Mouse (Mus musculus) cerebellum, adult 2 months (tissue): ENCODE results near the gene Ranbp10. TPM values are rescaled to one million over a fixed set of nuclear protein-coding genes. Genes with fewer than 3 reads are reported as not detected.

Experiments used
- DNase-seq, 2 experiments: peaks; one replicate each; pipeline ENCODE4 v3.0.0; 2021
- H3K27ac ChIP-seq: fragments of 200-500 bp; 2 replicates; pipeline ENCODE4 v1.5.1; 2012; ENCODE audit warnings: low read length, control low read depth, inconsistent platforms; ENCODE audit not compliant: insufficient read depth
- H3K27me3 ChIP-seq: fragments of 200-500 bp; 2 replicates; pipeline ENCODE4 v1.6.1; 2012; ENCODE audit warnings: inconsistent platforms, mild to moderate bottlenecking, low read length, moderate library complexity; ENCODE audit not compliant: control insufficient read depth, insufficient read depth
- H3K4me1 ChIP-seq: fragments of 200-500 bp; 2 replicates; pipeline ENCODE4 v1.6.1; 2011; ENCODE audit warnings: low read length; ENCODE audit not compliant: control insufficient read depth, insufficient read depth
- H3K4me3 ChIP-seq: fragments of 200-500 bp; replicated peaks from 2 replicates; pipeline ENCODE3; 2011; ENCODE audit warnings: mild to moderate bottlenecking, low read depth, low read length, control low read depth; ENCODE audit not compliant: insufficient read depth
- CTCF ChIP-seq: fragments of 200-500 bp; IDR thresholded peaks from 2 replicates; pipeline ENCODE4 v1.5.1; 2011; ENCODE audit warnings: low read depth, mild to moderate bottlenecking, control low read depth, low read length, moderate library complexity, borderline replicate concordance; ENCODE audit not compliant: insufficient read depth
- POLR2A ChIP-seq: fragments of 200-500 bp; IDR thresholded peaks from 2 replicates; pipeline ENCODE4 v1.6.1; 2011; ENCODE audit warnings: low read length, control low read depth, borderline replicate concordance; ENCODE audit not compliant: insufficient read depth
- WGBS: fragments of 180-500 bp; shearing (Covaris S2); methylation state at CpG from one replicate; pipeline ENCODE4 v1.1.7; 2018; 5-methylcytosine and 5-hydroxymethylcytosine counted together
- polyA plus RNA-seq: library from polyadenylated mRNA; depleted of rRNA; stranded (reverse); fragments of >200 nt; gene quantifications from 2 replicates; pipeline ENCODE4 v1.2.3, GENCODE M21; 2012; rRNA removed

Gene Ranbp10
- polyA plus RNA-seq, 1 experiment, result 30.5 TPM

- no peaks in the 10 kb centered on the region for H3K4me1 ChIP-seq
- 81% methylated on average over 4 of the region's 4 CpGs for WGBS
- H3K27ac ChIP-seq, result no peak overlapping the region
- TF ChIP-seq POLR2A, result no peak
- no peak for TF ChIP-seq CTCF
- H3K4me3 ChIP-seq, result no peak overlapping the region
- DNase-seq, result no peak
- H3K27me3 ChIP-seq, result no peaks in the 10 kb centered on the region
Observed at GRCm38 (mm10) chr8:105719637-105720036, 107.5 kb downstream of the Ranbp10 start.

Other genes with a start within 250 kb of the Ranbp10 start
- 33.4 and 35.9 TPM in 2 replicates for gene Ripor1, start 222.1 kb downstream of the Ranbp10 start, polyA plus RNA-seq
- 41.6 and 45.7 TPM in 2 replicates for gene Ctcf, start 190.8 kb downstream of the Ranbp10 start, polyA plus RNA-seq
- gene Agrp, start 190.0 kb downstream of the Ranbp10 start, polyA plus RNA-seq, result 0.36 and 1.00 TPM in 2 replicates
- 69.8 and 72.1 TPM in 2 replicates for gene Carmil2, start 141.1 kb downstream of the Ranbp10 start, polyA plus RNA-seq
- gene Acd, start 126.2 kb downstream of the Ranbp10 start, polyA plus RNA-seq, result 56.3 and 56.8 TPM in 2 replicates
- gene Pard6a, start 126.2 kb downstream of the Ranbp10 start, polyA plus RNA-seq, result 128 and 137 TPM in 2 replicates
- 0.51 TPM in 2 replicates for gene 4933405L10Rik, start 119.7 kb downstream of the Ranbp10 start, polyA plus RNA-seq
- gene Enkd1, start 119.1 kb downstream of the Ranbp10 start, polyA plus RNA-seq, result 15.3 and 17.4 TPM in 2 replicates
- 20.7 and 21.4 TPM in 2 replicates for gene Gfod2, start 68.7 kb downstream of the Ranbp10 start, polyA plus RNA-seq
- 0.25 and 0.98 TPM in 2 replicates for gene Tsnaxip1, start 381 bp upstream of the Ranbp10 start, polyA plus RNA-seq
- gene Cenpt, start 25.9 kb upstream of the Ranbp10 start, polyA plus RNA-seq, result 27.8 and 30.8 TPM in 2 replicates
- 52.0 and 53.5 TPM in 2 replicates for gene Thap11, start 27.8 kb upstream of the Ranbp10 start, polyA plus RNA-seq
- 104 and 111 TPM in 2 replicates for gene Nutf2, start 33.2 kb upstream of the Ranbp10 start, polyA plus RNA-seq
- gene Edc4, start 53.5 kb upstream of the Ranbp10 start, polyA plus RNA-seq, result 75.5 and 81.8 TPM in 2 replicates
- gene Nrn1l, start 66.2 kb upstream of the Ranbp10 start, polyA plus RNA-seq, result 4.7 and 5.3 TPM in 2 replicates
- 13.6 and 14.1 TPM in 2 replicates for gene Pskh1, start 73.1 kb upstream of the Ranbp10 start, polyA plus RNA-seq
- gene Ctrl, start 106.5 kb upstream of the Ranbp10 start, polyA plus RNA-seq, result 2.6 and 3.4 TPM in 2 replicates
- 84.3 and 89.4 TPM in 2 replicates for gene Psmb10, start 111.1 kb upstream of the Ranbp10 start, polyA plus RNA-seq
- gene Lcat, start 116.0 kb upstream of the Ranbp10 start, polyA plus RNA-seq, result 106 and 110 TPM in 2 replicates
- 34.9 and 36.1 TPM in 2 replicates for gene Slc12a4, start 138.7 kb upstream of the Ranbp10 start, polyA plus RNA-seq
- not detected in 2 replicates for gene Dpep3, start 152.1 kb upstream of the Ranbp10 start, polyA plus RNA-seq
- 34.1 and 35.7 TPM in 2 replicates for gene Dus2, start 164.0 kb upstream of the Ranbp10 start, polyA plus RNA-seq
- gene Dpep2nb, start 178.6 kb upstream of the Ranbp10 start, polyA plus RNA-seq, result 0.13 TPM in 1 of 2 replicates, not detected in the other
- 15.2 and 16.0 TPM in 2 replicates for gene Ddx28, start 184.5 kb upstream of the Ranbp10 start, polyA plus RNA-seq
- 11.1 and 11.6 TPM in 2 replicates for gene Nfatc3, start 231.5 kb upstream of the Ranbp10 start, polyA plus RNA-seq